Mouse (Mus musculus): ENCODE results near the gene Ywhag.

- TF ChIP-seq CTCF (IDR thresholded peaks at IDR 0.05; ENCODE audit: control insufficient read depth, insufficient read depth, insufficient read length) (no peak), MAX (IDR thresholded peaks at IDR 0.05) (no peak)
Measured at GRCm38 (mm10) chr5:135910813-135911212, 23.6 kb downstream of the Ywhag start.

All from C2C12 (cell line).